Mouse (Mus musculus): ENCODE results near the gene Tank.

The Tank gene

GRCm38 (mm10) chr2:61659254-61659653, 80.9 kb downstream of the Tank start:
- DNase-seq: no peak

- DNase-seq: no peak
These were observed 84.4 kb downstream of the Tank start for GRCm38 (mm10) chr2:61662833-61663232.

DNA sequence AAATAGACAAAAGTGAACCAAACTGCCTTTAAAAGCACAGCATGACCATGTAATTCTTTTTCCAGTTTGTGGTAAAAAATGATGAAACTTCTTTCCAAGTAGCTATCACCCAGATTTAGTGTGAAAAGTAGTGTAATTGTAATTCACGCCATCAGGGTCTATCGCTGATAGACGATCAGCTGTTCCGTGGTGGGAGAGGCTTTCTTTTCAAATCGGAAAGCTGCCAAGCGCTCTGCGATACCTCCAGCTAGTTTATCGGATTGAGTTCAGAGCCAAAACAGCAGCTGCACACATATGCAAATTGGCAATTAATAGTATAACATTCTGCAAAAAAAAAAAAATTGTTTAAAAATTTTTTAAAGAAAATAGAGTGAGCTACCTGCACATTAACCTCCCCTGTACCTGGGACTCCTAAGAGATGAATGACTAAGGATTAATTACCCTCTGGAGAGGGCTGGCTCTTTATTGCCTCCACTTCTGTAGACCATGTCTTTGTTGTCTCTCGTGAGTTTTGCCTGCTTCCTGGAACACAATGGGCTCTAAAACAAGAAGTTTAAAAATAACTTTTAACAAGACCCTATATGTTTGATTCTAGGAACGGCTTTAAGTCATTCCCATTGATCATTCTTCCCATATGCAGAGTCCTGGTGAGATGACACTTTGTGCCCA, 85.3 kb downstream of the Tank start:
- no peak for DNase-seq

- DNase-seq: no peak
These were observed 89.0 kb downstream of the Tank start for GRCm38 (mm10) chr2:61667420-61667819.

DNA sequence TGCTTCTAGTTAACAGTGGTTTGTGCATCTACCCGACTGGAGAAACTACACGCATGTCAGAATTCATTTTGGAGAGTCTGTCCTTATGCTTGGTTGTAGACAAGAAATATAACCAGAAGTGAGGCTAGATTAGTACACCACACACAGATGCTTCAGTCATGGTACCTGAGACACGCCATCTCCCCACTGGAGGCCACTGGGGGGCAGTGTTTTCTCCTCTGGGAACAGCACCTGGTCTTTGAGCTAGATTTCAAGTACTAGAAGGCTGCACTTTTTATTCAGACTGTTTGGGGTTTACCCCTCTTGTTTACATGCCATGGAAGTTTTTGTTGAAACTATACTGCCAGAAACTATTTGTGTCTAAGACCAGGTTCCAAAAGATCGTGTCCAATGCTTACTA, 89.9 kb downstream of the Tank start:
- peak; percentile 20 to 62 for DNase-seq

DNA sequence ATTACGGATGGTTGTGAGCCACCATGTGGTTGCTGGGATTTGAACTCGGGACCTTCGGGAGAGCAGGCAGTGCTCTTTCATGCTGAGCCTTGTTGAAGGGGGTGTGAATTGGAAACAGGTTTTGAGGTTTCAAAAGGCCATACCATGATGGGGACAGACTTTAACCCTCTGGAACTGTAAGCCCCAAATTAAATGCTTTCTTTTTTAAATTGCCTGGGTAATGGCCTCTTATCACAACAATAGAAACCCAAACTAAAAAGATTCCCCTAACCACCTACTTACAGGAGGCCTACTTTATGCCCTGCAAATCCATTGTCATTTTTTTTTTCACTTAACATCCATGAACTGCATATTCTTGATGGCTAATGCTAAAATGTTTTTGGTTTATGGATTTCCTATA, 96.2 kb downstream of the Tank start:
- DNase-seq: no peak

DNA sequence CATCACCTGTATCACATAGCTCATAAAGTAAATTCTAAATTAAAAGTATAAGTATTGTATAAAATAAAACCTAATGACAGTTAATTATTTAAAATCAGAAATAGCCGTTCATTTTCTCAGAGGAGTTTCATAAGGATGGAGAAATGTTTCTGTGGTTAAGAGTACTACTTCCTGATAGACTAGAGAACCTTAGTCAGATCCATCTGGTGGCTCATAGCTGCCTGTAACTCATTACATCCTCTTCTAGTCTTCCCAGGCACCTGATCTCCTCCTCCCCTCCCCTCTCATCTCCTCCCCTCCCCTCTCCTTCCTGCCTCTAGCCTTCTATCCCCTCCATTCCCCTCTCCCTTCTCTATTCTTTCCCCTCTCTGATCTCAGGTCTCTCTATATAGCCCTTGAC, 103.2 kb downstream of the Tank start:
- DNase-seq: no peak

DNA sequence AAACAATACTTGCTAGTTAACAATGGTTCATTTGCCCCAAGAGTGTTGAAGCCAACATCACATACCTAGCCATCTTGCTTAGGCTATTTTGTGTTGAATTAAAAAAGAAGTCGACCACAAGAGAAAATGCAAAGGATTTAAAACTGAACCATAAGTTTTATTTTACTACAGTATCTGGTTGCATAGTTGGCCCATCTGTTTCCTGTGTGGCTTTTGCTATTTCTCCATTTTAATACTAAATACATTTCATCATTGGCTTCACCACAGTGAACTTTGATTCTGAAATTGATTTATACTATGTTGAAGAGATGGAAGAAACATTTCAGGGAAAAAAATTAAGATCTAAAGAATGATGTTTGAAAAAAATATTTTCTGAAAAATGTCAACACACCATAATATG, 108.1 kb downstream of the Tank start:
- DNase-seq: no peak

- no peak for DNase-seq
These were observed 110.7 kb downstream of the Tank start for GRCm38 (mm10) chr2:61689086-61689485.

All from kidney, adult 8-10 months (tissue).